Mouse (Mus musculus) embryo, embryonic 11 days (tissue): ENCODE data around the gene Fsd1l.
"Not testable (repeated sequence)": the region's sequence is repeated elsewhere in the genome, so short reads cannot be mapped to it uniquely, and the experiment has no call there.

Experiments used
- DNase-seq: peaks from one replicate; pipeline ENCODE4 v3.0.0-alpha.2; 2015

Fsd1l gene

GRCm38 (mm10) chr4:53630963-53631315 lies 332 bp upstream of the Fsd1l start:
- DNase-seq, result no peak

GRCm38 (mm10) chr4:53632011-53632349 lies 709 bp downstream of the Fsd1l start:
- no peak for DNase-seq

DNA sequence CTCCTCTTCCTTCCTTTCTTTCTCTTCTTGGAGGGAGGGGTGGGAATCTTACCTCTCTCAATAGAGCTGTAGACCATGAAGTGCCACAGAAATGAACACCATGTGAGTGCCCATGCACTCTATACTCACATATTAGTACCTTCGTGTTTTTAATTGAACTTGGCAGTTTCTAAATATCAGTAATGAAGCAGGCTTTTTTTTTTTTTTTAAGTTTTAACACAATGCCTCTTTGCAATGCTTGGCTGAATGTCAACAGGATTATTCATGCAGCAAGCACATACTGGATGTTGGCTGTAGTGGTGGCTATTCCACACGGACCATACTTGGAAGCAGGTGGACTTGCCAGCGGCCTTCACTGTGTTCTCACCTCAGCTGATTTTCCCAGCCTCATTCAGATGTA lies 4.1 kb downstream of the Fsd1l start:
- no peak for DNase-seq

- DNase-seq, result no peak
These were observed 6.1 kb downstream of the Fsd1l start for GRCm38 (mm10) chr4:53637269-53637909.

DNA sequence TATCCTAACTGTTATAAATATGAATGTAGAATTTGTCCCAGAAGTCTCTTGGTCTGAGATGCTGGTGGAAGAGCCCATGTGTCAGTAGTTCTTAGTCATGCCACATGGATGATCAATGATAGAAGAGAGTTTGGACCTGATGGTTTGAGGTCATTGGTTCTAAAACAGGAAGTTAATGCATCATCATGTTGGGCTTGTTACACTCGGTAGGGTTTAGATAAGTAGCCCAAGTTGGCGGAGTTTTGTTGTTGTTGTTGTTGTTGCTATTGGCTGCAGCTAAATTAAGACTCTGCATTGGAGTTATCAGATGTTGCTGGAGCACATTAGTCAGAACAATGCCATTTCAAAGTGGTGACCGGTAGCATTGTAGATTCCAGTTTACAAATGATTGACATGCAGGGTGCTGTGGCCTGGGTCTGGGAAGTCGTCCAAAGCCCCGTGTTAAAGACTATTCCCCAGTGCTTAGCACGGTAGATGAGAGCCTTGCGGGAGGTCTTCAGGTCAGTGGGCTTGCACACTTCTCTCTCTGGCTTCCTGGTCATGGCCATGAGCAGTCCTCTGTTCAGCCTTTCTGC lies 7.4 kb downstream of the Fsd1l start:
- no peak for DNase-seq

GRCm38 (mm10) chr4:53658029-53658428 lies 26.8 kb downstream of the Fsd1l start:
- no peak for DNase-seq

- DNase-seq, result no peak
These were observed 29.4 kb downstream of the Fsd1l start for GRCm38 (mm10) chr4:53660711-53661110.

- no peak for DNase-seq
These were observed 50.8 kb downstream of the Fsd1l start for GRCm38 (mm10) chr4:53682092-53682491.

GRCm38 (mm10) chr4:53688965-53689364 lies 57.7 kb downstream of the Fsd1l start:
- no peak for DNase-seq

- DNase-seq, result no peak
These were observed 60.1 kb downstream of the Fsd1l start for GRCm38 (mm10) chr4:53691418-53691817.

DNA sequence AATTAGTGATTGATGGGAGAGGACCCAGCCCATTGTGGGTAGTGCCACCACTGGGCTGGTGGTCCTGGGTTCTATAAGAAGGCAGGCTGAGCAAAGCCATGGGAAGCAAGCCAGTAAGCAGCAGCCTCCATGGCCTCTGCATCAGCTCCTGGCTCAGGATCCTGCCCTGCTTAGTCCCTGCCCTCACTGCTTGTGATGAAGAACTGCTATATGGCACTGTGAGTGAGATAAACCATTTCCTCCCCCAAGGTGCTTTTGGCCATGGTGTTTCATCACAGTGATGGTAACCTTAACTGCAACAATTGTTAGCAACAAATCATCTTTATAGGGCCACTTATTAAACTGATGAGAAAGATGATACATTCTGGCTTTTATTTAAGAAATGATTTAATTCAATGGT lies 77.9 kb downstream of the Fsd1l start:
- not testable (repeated sequence) for DNase-seq

- DNase-seq, result no peak
These were observed 78.8 kb downstream of the Fsd1l start for GRCm38 (mm10) chr4:53710021-53710420.

DNA sequence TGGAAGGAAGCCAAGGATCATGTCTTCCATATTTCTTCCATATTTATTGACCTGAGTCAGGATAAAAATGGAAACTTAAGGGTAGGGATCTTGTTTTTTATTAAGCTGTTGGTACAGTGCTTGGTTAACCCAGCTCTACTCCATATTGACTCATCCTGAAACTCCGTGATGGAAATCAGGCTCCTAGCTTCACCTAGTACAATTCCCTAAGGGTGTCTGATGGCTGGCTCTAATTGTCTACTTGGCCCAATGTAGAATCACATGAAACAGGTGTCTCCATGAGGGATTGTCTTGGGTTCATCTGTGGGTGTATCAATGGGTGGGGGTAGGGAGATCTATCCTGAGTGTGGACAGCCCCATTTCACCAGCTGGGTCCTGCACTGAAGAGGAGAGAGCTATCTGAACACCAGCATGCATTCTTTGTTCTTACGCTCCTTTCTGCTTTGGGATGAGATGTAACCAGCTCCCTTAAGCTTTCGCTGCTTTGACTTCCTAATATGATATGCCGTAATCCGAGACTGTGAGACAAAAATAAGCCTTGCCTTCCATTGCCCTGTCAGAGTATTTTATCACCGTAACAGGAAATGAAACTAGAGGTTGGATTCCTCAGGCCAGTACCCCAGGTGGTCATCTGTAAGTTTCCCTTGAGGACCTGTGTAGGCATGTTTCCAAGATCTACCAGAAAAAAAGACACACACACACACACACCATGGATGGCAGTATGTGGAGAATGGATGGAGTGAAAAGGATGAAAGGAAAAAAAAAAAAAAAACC lies 79.5 kb downstream of the Fsd1l start:
- DNase-seq, result no peak

DNA sequence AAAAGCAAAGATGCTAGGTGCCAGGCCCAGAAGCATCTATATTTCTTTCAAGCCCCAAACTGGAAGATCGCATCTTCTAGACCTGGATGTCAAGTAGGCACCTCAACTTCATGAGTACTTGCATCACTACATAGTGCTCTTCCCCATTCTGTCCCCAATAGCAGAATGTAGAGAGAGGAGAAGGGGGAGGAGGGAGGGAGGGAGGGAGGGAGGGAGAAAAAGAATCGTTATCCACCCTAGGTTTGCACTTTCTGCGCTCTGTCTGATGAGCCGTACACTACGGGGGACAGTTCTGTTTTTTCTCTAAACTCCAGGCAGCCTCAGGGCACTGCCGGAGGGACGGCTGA lies 82.4 kb downstream of the Fsd1l start, which contains the start of gene Fktn:
Gene Fktn (plus strand): TSS at position 295 of the 347 bp plus-strand sequence.
- no peak for DNase-seq

DNA sequence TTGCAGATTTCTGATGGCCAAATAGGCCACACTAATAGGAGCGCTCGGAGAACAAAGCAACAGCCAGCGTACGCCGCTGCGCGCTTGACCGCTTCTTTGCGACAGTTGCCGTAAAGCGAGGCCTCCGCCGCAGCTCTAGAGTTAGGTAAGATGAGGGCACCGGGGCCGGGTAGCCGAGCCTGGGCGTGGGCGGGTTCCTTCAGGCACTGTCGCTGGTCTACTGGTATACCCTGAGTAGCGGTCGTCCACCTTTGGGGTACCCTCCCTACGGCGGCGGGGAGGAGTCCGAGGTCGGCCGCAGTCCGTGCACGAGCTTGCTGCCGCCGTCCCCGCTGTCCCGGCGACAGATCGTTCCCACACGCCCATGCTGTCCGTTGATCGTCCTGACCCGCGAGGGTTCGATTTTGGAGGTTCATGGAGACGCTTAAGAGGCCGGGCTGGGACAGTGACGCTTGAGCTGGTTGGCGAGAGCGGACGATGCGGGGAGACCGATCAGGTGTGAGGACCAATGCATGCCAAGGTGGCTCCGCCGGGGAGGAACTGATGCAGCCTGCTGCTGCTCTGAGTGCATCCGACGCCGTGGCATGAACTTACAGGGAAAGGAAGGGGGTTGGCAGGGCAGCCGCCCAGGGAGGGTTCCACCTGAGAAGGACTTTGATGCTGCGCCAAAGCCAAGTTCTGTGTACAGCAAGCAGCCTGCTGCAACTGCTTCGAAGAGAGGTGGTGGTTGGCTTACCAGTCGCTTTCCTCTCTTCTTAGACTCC lies 83.0 kb downstream of the Fsd1l start:
- DNase-seq, result peak; percentile 96

DNA sequence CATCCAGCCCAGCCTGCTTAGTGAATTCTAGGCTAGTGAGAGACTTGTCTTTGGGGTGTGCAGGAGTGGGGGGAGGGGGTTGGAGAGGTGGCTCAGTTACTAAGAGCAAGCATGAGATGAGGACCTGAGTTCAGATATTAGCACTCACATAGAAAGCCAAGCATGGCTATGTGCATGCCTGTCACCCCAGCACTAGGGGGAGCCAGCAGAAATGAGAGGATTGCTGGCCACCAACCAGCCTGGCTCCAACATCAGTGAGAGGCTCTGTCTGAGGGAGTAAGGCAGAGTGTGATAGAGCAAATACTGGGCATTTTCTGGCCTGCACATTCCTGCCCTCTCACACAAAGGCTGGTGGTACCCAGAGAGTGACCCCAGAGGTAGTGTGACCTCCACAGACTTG lies 84.7 kb downstream of the Fsd1l start:
- no peak for DNase-seq

- DNase-seq, result no peak
These were observed 86.3 kb downstream of the Fsd1l start for GRCm38 (mm10) chr4:53717546-53717945.

- no peak for DNase-seq
These were observed 87.0 kb downstream of the Fsd1l start for GRCm38 (mm10) chr4:53718261-53718660.

GRCm38 (mm10) chr4:53722506-53722905 lies 91.2 kb downstream of the Fsd1l start:
- no peak for DNase-seq

GRCm38 (mm10) chr4:53726100-53726499 lies 94.8 kb downstream of the Fsd1l start:
- DNase-seq, result not testable (repeated sequence)

GRCm38 (mm10) chr4:53728121-53728520 lies 96.8 kb downstream of the Fsd1l start:
- DNase-seq, result no peak

DNA sequence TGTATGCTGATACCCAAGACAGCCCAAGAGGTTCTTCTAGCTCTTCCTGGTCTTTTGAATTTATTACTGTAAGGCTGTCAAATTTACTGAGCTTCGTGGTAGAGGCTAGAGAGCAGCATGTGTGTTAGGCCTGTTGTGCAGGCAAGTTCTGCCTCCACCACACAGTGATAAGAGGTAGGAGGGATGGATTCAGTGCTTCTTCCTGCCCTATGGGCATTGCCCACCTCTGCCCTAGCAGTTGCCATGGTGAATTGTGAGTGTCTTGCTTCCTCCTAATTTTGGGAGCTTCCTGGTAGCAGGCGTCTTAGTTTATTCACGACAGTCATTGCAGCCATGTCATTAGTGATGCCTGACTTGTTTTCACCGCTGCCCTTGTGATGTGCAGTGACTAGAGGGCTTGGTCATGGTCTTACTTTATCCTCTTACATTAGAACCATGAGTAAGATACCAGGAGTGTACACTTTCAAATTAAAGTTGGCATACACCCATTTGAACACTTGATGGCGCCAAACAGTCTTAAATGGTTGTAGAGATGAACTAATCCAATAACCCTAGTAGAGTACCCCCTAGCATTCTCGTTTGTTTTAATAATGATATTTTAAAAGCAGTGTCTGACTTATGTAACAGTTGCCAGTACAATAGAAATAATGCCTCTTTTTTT lies 107.8 kb downstream of the Fsd1l start:
- DNase-seq, result peak; percentile 78

DNA sequence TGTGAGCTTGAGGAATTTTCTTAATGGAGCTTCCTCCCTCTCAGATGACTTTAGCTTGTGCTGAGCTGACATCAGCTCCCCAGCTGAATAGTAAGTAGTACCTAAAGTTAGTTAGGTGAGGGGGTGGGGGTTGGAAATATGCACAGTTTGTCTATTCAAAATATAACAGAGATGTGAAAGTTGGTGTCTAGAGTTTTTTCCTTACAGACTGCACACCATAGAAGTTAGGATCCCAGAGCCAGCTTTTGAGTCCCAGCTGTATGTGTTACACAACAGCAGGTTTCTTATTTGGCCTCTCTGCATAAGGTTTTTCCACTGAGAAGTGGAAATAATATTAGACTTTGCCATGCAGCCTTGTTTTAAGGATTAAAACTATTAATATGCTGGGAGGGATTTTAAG lies 118.6 kb downstream of the Fsd1l start:
- DNase-seq, result no peak
